Comparison of ENCODE assay signal across 9 mouse cellular contexts in the genomic region with DNA sequence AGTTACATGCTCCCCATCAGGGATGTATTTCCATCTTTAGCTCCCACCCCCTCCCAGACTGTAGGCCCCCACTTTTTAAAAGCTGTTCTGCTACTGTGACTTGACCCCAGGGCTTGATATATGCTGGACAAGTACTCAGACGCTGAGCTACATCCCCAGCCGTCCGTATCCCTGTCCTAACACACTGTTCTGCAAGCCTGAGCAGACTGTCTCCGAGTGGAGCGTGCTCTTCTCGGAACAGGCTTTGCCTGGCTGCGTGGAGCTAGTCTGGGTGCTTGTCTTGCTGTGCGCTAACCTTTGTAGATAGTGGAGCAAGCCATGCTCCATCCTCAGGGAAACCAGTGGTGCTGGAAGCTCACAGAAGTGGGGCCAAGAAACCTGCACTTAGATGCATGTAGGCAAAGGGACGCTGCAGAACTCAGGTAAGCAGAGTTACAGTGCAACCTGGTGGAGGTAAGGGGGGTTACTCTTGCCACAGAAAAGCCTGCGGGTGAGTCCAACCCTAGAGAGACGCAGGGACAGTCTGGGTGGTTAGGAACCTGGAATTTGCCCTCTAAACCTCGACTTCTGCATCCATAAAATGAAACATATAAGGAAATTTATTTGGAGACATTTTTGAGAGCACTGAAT.
DNase-seq lines count a peak whose midpoint lies in the region; ATAC-seq and TF ChIP-seq lines count a peak whose summit lies in the region.
"Had no signal": no experiment of that assay in that cellular context is flagged by ENCODE, and none has a peak within 500 bp of the region (broad histone marks: within the 10 kb centered on the region; RNA-seq: fewer than 3 reads in every experiment).

No protein-coding gene starts in this region.

- peak; percentile 33; the same call in 1 of the 2 replicates for TF ChIP-seq POLR2A in cerebellum, adult 2 months (IDR thresholded peaks at IDR 0.05; ENCODE audit: borderline replicate concordance, insufficient read depth, low read length)
- no peak for TF ChIP-seq POLR2A in thymus, adult 2 months (IDR thresholded peaks at IDR 0.05; ENCODE audit: control insufficient read depth, extremely low read depth, insufficient read depth, low read length, poor library complexity)

- no peaks in the 10 kb centered on the region for H3K36me3 ChIP-seq in liver, embryonic 16.5 days (ENCODE audit: control insufficient read depth, insufficient read depth)
- H3K36me3 ChIP-seq in thymus, adult 2 months (ENCODE audit: control insufficient read depth, insufficient read depth, low read length): no peaks in the 10 kb centered on the region

- no peaks in the 10 kb centered on the region for H3K27me3 ChIP-seq in liver, embryonic 16.5 days (ENCODE audit: control insufficient read depth, insufficient read depth, low read depth, low read length)
- no peaks in the 10 kb centered on the region for H3K27me3 ChIP-seq in cerebellum, adult 2 months (ENCODE audit: control insufficient read depth, insufficient read depth, low read length)
- H3K27me3 ChIP-seq in thymus, adult 2 months (ENCODE audit: control insufficient read depth, insufficient read depth, low read length): no peaks in the 10 kb centered on the region

- 59% methylated on average over 12 of the region's 12 CpGs for WGBS in liver, embryonic 16.5 days (ENCODE audit: insufficient replicate concordance)
- 40% methylated on average over 12 of the region's 12 CpGs for WGBS in cerebellum, adult 2 months
- 88% methylated on average over 12 of the region's 12 CpGs for WGBS in thymus, adult 2 months

- no peak overlapping the region for H3K4me3 ChIP-seq in liver, embryonic 16.5 days (ENCODE audit: low read depth, low read length)
- peak overlapping the region; percentile 50 for H3K4me3 ChIP-seq in cerebellum, adult 2 months (replicated peaks; ENCODE audit: insufficient read depth, low read depth, low read length)
- no peak overlapping the region for H3K4me3 ChIP-seq in thymus, adult 2 months (ENCODE audit: control insufficient read depth, insufficient read depth, low read length)

- no peak overlapping the region for H3K4me2 ChIP-seq in liver, embryonic 16.5 days (ENCODE audit: low read depth, low read length)

- TF ChIP-seq CTCF in cerebellum, adult 2 months (IDR thresholded peaks at IDR 0.05; ENCODE audit: borderline replicate concordance, insufficient read depth, low read depth, low read length): peak; percentile 82
- TF ChIP-seq CTCF in thymus, adult 2 months (IDR thresholded peaks at IDR 0.05; ENCODE audit: borderline replicate concordance, control insufficient read depth, extremely low read depth, insufficient read depth, low read length, poor library complexity): no peak

- H3K9me3 ChIP-seq in liver, embryonic 16.5 days (replicated peaks; ENCODE audit: control insufficient read depth, low read length): no peaks in the 10 kb centered on the region

- no peak for DNase-seq in liver
- peak; percentile 68 to 79 for DNase-seq in cerebellum, adult 2 months
- peak; percentile 40 to 42 for DNase-seq in kidney, adult 8-10 months
- DNase-seq in naive thymus-derived CD4-positive, alpha-beta T cell, adult 2 months (ENCODE audit: low read depth): peak; percentile 31
- DNase-seq in adrenal gland, postnatal 10 days: no peak
- DNase-seq in frontal cortex, postnatal 14 days (ENCODE audit: low spot score in 2 of 2): no peak
- DNase-seq in thymus, adult 2 months: no peak
- DNase-seq: heart, adult 11 months had no signal

- H3K9ac ChIP-seq in liver, embryonic 16.5 days (ENCODE audit: low read depth, low read length): no peak overlapping the region

- no peak overlapping the region for H3K27ac ChIP-seq in liver, embryonic 16.5 days (ENCODE audit: low read length)
- peak overlapping the region; percentile 53 for H3K27ac ChIP-seq in cerebellum, adult 2 months (ENCODE audit: insufficient read depth, low read length)
- H3K27ac ChIP-seq in thymus, adult 2 months (ENCODE audit: control insufficient read depth, insufficient read depth, low read length): no peak overlapping the region

- peaks cover 6% of the 10 kb centered on the region; the same call in 1 of the 2 replicates for H3K4me1 ChIP-seq in liver, embryonic 16.5 days (ENCODE audit: control insufficient read depth, low read depth, low read length)
- no peaks in the 10 kb centered on the region for H3K4me1 ChIP-seq in cerebellum, adult 2 months (ENCODE audit: control insufficient read depth, insufficient read depth, low read length)
- peaks cover 14% of the 10 kb centered on the region for H3K4me1 ChIP-seq in thymus, adult 2 months (replicated peaks; ENCODE audit: control insufficient read depth, insufficient read depth, low read length)

- ATAC-seq in liver, embryonic 16.5 days (ENCODE audit: low read depth): peak; percentile 35; the same call in 1 of the 2 replicates

Comparison
In these comparisons a context has a peak if more than half of its experiments do, and no peak if none do; other contexts are left out.
1. DNase-seq: peak in cerebellum, adult 2 months (2 of 2), kidney, adult 8-10 months (2 of 2) and naive thymus-derived CD4-positive, alpha-beta T cell, adult 2 months (single experiment); none in liver (single experiment), adrenal gland, postnatal 10 days (single experiment), frontal cortex, postnatal 14 days (0 of 2) and thymus, adult 2 months (single experiment).